Mouse (Mus musculus) lung, adult 18-20 months (tissue): ENCODE measurements at regions not wholly inside any gene's neighbourhood (a gene's known extent, or its start where the extent isn't known, plus 50 kb on each side); places are given as distances from the start of the nearest gene placed in this dataset.

Experiments
- DNase-seq, 2 experiments: peaks; one replicate each; pipeline ENCODE4 v3.0.0; 2022; ENCODE audit warnings: mixed read lengths in 2 of 2

GRCm38 (mm10) chr5:100981849-100982572 is 136.5 kb downstream of the Gpat3 start:
- no peak for DNase-seq

- DNase-seq, result no peak
Measured at GRCm38 (mm10) chr5:100976736-100977135, 131.2 kb downstream of the Gpat3 start.

- no peak for DNase-seq
Measured at GRCm38 (mm10) chr5:100951210-100951609, 105.7 kb downstream of the Gpat3 start.
